9 mouse cellular contexts compared by ENCODE assay signal in genomic region chr5:53992616-53993015, GRCm38 (mm10). TPM values are rescaled to one million over a fixed set of nuclear protein-coding genes. Genes with fewer than 3 reads are reported as not detected.
DNase-seq lines count a peak whose midpoint lies in the region; ATAC-seq and TF ChIP-seq lines count a peak whose summit lies in the region.
"Had no signal": no experiment of that assay in that cellular context is flagged by ENCODE, and none has a peak within 500 bp of the region (broad histone marks: within the 10 kb centered on the region; RNA-seq: fewer than 3 reads in every experiment).

No protein-coding gene starts in this region.

- peaks cover 1% of the 10 kb centered on the region; the same call in 1 of the 2 replicates for H3K4me1 ChIP-seq in intestine, postnatal 0 days (replicated peaks; ENCODE audit: control insufficient read depth, insufficient read depth, low read length)

- H3K36me3 ChIP-seq in myocyte (ENCODE audit: control insufficient read depth, insufficient read depth): no peaks in the 10 kb centered on the region
- no peaks in the 10 kb centered on the region for H3K36me3 ChIP-seq in intestine, postnatal 0 days (ENCODE audit: control insufficient read depth, insufficient read depth)

- DNase-seq in cerebellum, adult 11 months: peak; percentile 33
- DNase-seq in cerebellum, postnatal 10 days: peak; percentile 88 to 91
- peak; percentile 36 for DNase-seq in kidney, postnatal 10 days
- DNase-seq in heart, postnatal 10 days: no peak
- DNase-seq in ovary, postnatal 10 days (ENCODE audit: low spot score): no peak
- DNase-seq: lung, postnatal 36 days had no signal

- TF ChIP-seq CTCF in intestine, postnatal 0 days (IDR thresholded peaks at IDR 0.05; ENCODE audit: low read depth): no peak

- TF ChIP-seq POLR2A in myocyte (IDR thresholded peaks at IDR 0.05; ENCODE audit: insufficient read length, low read depth): no peak

- WGBS in intestine, postnatal 0 days: 83% methylated on average over 7 of the region's 7 CpGs

- no peaks in the 10 kb centered on the region for H3K9me3 ChIP-seq in intestine, postnatal 0 days (ENCODE audit: control insufficient read depth)

- no peak for ATAC-seq in cerebellum, adult (ENCODE audit: insufficient number of reproducible peaks, low FRiP score, low TSS enrichment)
- no peak for ATAC-seq in intestine, postnatal 0 days

- H3K27me3 ChIP-seq in myocyte (ENCODE audit: control insufficient read depth, insufficient read depth, insufficient read length): no peaks in the 10 kb centered on the region
- no peaks in the 10 kb centered on the region for H3K27me3 ChIP-seq in intestine, postnatal 0 days (replicated peaks; ENCODE audit: control insufficient read depth, insufficient read depth, low read length)

- no peaks in the 10 kb centered on the region for H3K79me2 ChIP-seq in myocyte (ENCODE audit: control insufficient read depth, insufficient read depth)

- no peak overlapping the region for H3K27ac ChIP-seq in intestine, postnatal 0 days (ENCODE audit: low read depth, low read length)

- H3K4me3 ChIP-seq in myocyte: no peak overlapping the region
- H3K4me3 ChIP-seq in intestine, postnatal 0 days (ENCODE audit: low read depth, low read length): no peak overlapping the region

- H3K4me2 ChIP-seq in myocyte (ENCODE audit: low read depth): no peak overlapping the region
- no peak overlapping the region for H3K4me2 ChIP-seq in intestine, postnatal 0 days (replicated peaks; ENCODE audit: low read depth)

- H3ac ChIP-seq in myocyte (ENCODE audit: control insufficient read depth, insufficient read length): no peak overlapping the region

- H3K9ac ChIP-seq in intestine, postnatal 0 days (ENCODE audit: low read depth, low read length): no peak overlapping the region

- intact Hi-C loops in heart, postnatal 10 days (cut with DNase I): no loop called here

TF ChIP-seq in myocyte, 11 proteins besides CTCF, POLR2A, EP300 and RAD21:
- no peak for TF ChIP-seq TCF3 (IDR thresholded peaks at IDR 0.05; ENCODE audit: insufficient read length, low read depth)
- TF ChIP-seq MYOG (IDR thresholded peaks at IDR 0.05; ENCODE audit: control insufficient read depth in 1 of 3, insufficient read depth in 1 of 3, insufficient read length in 2 of 3, low read depth in 2 of 3): peak in 2 of 3 experiments; percentile 51 to 76
- peak in 2 of 3 experiments; percentile 15 to 78 for TF ChIP-seq MYOD1 (IDR thresholded peaks at IDR 0.05; ENCODE audit: control insufficient read depth in 1 of 3, insufficient read length in 2 of 3, low read depth in 2 of 3)

RNA-seq across cellular contexts. Expression of gene Stim2, which starts 5.7 kb away (rescaled TPM):
- 23.6 TPM for polyA plus RNA-seq in myocyte (2012; fragmentation: generic; extraction: Trizol)
- 13.9 and 14.1 TPM in 2 replicates for polyA plus RNA-seq in intestine, postnatal 0 days (2015; fragmentation: Nextera tagmentation; extraction: Ambion mirVana)
- total RNA-seq in heart, postnatal 10 days (2021): 10 to 100 TPM; 24.8 to 27.2 TPM

Comparison
In these comparisons a context has a peak if more than half of its experiments do, and no peak if none do; other contexts are left out.
1. DNase-seq: peak in cerebellum, adult 11 months (single experiment), cerebellum, postnatal 10 days (2 of 2) and kidney, postnatal 10 days (single experiment); none in heart, postnatal 10 days (0 of 2) and ovary, postnatal 10 days (single experiment).